Mouse (Mus musculus) liver, postnatal 0 days (tissue): ENCODE results near the gene Zfp990. TPM values are rescaled to one million over a fixed set of nuclear protein-coding genes. Genes with fewer than 3 reads are reported as not detected.
"Not testable (repeated sequence)": the region's sequence is repeated elsewhere in the genome, so short reads cannot be mapped to it uniquely, and the experiment has no call there.

Experiments used
- ATAC-seq: fragments of 200-750 bp; cut with Nextera tagmentation; 2 replicates; pipeline ENCODE4 v1.8.0; 2017; ENCODE audit warnings: mild to moderate bottlenecking, moderate library complexity
- DNase-seq: peaks from one replicate; pipeline ENCODE4 v3.0.0-alpha.2; 2016
- H3K27ac ChIP-seq: fragments of 300-500 bp; sonication (generic); 2 replicates; pipeline ENCODE4 v1.5.1; 2014; ENCODE audit warnings: antibody characterized with exemption, moderate library complexity, mild to moderate bottlenecking, low read depth
- H3K27me3 ChIP-seq: fragments of 300-500 bp; sonication (generic); 2 replicates; pipeline ENCODE4 v1.6.1; 2014; ENCODE audit warnings: low read length, control low read depth, mixed read lengths; ENCODE audit not compliant: insufficient read depth
- H3K36me3 ChIP-seq: fragments of 300-500 bp; sonication (generic); replicated peaks from 2 replicates; pipeline ENCODE4 v1.6.1; 2014; ENCODE audit warnings: mild to moderate bottlenecking, control low read depth, low read length, moderate library complexity, mixed read lengths; ENCODE audit not compliant: insufficient read depth
- H3K4me1 ChIP-seq: fragments of 300-500 bp; sonication (generic); 2 replicates; pipeline ENCODE4 v1.6.1; 2014; ENCODE audit warnings: antibody characterized with exemption, mild to moderate bottlenecking, control low read depth; ENCODE audit not compliant: insufficient read depth
- H3K4me2 ChIP-seq: fragments of 300-500 bp; sonication (generic); 2 replicates; pipeline ENCODE4 v1.6.1; 2014; ENCODE audit warnings: low read depth, mild to moderate bottlenecking, low read length, moderate library complexity, mixed read lengths
- H3K4me3 ChIP-seq: fragments of 300-500 bp; sonication (generic); 2 replicates; pipeline ENCODE4 v1.5.1; 2014; ENCODE audit warnings: low read depth, low read length
- H3K9ac ChIP-seq: fragments of 300-500 bp; sonication (generic); replicated peaks from 2 replicates; pipeline ENCODE4 v1.6.1; 2014; ENCODE audit warnings: mild to moderate bottlenecking, moderate library complexity
- H3K9me3 ChIP-seq: fragments of 300-500 bp; sonication (generic); 2 replicates; pipeline ENCODE4 v1.6.1; 2016; ENCODE audit warnings: mild to moderate bottlenecking, control low read depth, low read length, mixed read lengths
- CTCF ChIP-seq: sonication (generic); IDR thresholded peaks from 2 replicates; pipeline ENCODE4 v1.5.1; 2016; ENCODE audit warnings: antibody characterized with exemption, low read depth
- EP300 ChIP-seq: IDR thresholded peaks from 2 replicates; pipeline ENCODE4 v1.6.1; 2016; ENCODE audit warnings: antibody characterized with exemption, low read depth, mild to moderate bottlenecking
- WGBS: fragments of 180-500 bp; shearing (Covaris S2); extraction: QIAGEN DNeasy Blood & Tissue Kit; methylation state at CpG from one replicate; pipeline ENCODE4 v1.1.7; 2014; ENCODE audit not compliant: insufficient replicate concordance; 5-methylcytosine and 5-hydroxymethylcytosine counted together
- polyA plus RNA-seq: library from polyadenylated mRNA; unstranded; fragments of >200 nt; fragmentation: Nextera tagmentation; extraction: Ambion mirVana; gene quantifications from 2 replicates; pipeline ENCODE4 v1.2.1, GENCODE M21; 2015

The Zfp990 gene
- polyA plus RNA-seq = not detected in 2 replicates

DNA sequence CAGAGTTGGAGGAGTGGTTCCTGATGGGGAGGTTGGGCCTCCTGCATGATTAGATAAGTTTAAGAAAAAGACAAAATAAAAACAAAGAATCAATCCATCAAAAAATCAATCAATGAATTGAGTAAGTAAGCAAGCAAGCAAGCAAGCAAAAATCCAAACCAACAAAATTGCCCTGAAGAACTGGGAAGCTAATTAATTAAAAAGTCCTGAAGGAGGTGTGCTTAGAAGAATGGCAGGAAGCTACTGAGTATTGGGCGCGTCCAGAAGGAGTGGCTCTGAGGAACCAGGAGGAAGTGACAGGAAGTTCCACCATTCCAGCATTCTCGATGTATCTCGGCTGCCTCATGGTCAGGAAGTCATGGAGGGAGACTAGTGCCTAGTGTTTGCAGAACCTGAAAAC is at the start of gene Zfp990:
Zfp990 (plus strand) TSS at position 301 of the 400 bp plus-strand sequence.
- not testable (repeated sequence) for ATAC-seq, H3K4me3 ChIP-seq, H3K9me3 ChIP-seq, H3K4me1 ChIP-seq, H3K27ac ChIP-seq, H3K36me3 ChIP-seq, H3K27me3 ChIP-seq, H3K4me2 ChIP-seq, H3K9ac ChIP-seq, DNase-seq
- 59% methylated on average over 3 of the region's 4 CpGs for WGBS

DNA sequence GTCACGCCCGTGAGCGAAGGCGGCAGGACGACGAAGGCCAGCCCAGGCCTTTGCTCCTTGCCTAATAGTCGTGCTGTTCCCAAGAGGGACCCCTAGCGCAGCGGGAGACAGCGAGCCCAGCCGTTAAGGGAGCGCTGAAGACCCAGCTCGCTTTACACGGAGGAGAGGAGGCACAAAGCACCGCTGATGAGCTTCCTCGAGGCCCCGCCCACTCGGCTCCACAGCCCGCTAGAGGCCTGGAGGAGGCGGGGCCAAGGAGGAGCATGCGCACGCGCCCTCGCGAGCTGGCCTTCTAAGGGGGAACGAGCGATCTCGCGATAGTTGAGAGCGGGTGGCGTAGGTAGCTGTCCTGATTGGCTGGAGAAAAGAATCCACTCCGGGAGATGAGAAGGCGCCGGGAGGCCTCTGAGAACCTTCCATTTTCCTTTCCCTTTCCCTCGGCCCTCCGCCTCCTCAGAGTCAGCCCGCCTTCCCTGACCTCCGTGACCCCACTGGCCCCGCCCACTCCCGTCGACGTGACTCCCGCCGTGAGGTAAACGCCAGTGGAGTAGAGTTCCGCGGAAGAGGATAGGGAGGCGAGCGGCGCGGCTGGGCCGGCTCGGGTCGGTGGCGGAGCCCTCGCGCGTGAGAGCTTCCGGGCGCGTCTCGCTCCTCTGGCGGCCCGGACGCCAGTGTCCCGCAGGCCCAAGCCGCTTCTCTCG is 46.9 kb upstream of the Zfp990 start:
- Histone ChIP-seq H3K4me2 (peak overlapping the region; percentile 59), H3K4me3 (peak overlapping the region; percentile 26; the same call in 1 of the 2 replicates)
- H3K27ac ChIP-seq, ATAC-seq, H3K4me1 ChIP-seq, H3K27me3 ChIP-seq, H3K9ac ChIP-seq, H3K9me3 ChIP-seq, H3K36me3 ChIP-seq: not testable (repeated sequence)
- peak; percentile 22 for DNase-seq
- 22% methylated on average over 48 of the region's 68 CpGs for WGBS

DNA sequence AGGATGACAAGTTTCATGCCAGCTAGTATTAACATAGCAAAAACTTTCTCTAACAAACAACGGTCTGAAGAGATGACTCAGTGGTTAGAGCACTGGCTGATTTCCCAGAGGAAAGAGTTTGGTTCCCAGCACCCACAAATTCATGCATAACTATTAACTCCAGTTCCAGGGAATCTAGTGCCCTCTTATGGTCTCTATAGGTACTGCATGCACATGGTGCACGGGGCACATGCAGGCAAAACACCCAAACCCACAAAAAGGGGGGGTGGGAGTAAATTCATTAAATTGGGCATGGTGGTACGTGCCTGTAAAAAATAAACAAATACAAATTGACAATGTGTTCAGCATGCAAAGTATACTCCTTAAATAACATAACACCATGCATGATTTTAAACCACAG is 32.4 kb upstream of the Zfp990 start:
- no peak overlapping the region for H3K4me2 ChIP-seq
- peaks cover 10% of the 10 kb centered on the region; the same call in 1 of the 2 replicates for H3K9me3 ChIP-seq
- H3K4me1 ChIP-seq = no peaks in the 10 kb centered on the region
- DNase-seq (no peak), ATAC-seq (no peak)
- no peak overlapping the region for H3K27ac ChIP-seq
- TF ChIP-seq CTCF = peak; percentile 27; the same call in 1 of the 2 replicates
- TF ChIP-seq EP300 = no peak
- no peaks in the 10 kb centered on the region for H3K36me3 ChIP-seq
- no peak overlapping the region for H3K4me3 ChIP-seq
- H3K9ac ChIP-seq = no peak overlapping the region
- 73% methylated on average over 3 of the region's 3 CpGs for WGBS
- no peaks in the 10 kb centered on the region for H3K27me3 ChIP-seq

DNA sequence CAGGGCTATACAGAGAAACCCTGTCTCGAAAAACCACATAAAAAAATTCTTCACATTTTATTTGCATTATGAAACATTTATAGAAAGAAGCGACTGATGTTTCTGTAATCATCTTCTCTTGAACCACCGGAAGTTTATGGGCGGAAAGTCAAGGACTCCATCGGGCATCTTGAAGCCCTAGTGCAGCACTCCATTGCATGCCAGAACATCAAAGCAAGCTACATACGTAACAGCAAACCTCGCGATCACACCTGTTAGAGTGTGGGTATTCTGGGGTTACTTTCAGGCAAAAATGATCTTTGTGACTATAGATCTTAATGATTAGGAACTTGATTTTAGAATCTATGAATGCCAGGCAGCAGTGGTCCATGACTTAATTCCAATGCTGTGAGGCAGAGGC is 29.9 kb upstream of the Zfp990 start:
- H3K27me3 ChIP-seq, H3K4me1 ChIP-seq, H3K4me3 ChIP-seq, H3K9me3 ChIP-seq, H3K9ac ChIP-seq, H3K27ac ChIP-seq, DNase-seq, H3K36me3 ChIP-seq, ATAC-seq, H3K4me2 ChIP-seq: not testable (repeated sequence)
- 88% methylated on average over 8 of the region's 8 CpGs for WGBS

GRCm38 (mm10) chr4:145489396-145489795 is 21.2 kb upstream of the Zfp990 start:
- Histone ChIP-seq H3K4me2 (no peak overlapping the region), H3K4me1 (no peaks in the 10 kb centered on the region), H3K9ac (no peak overlapping the region), H3K27me3 (no peaks in the 10 kb centered on the region), H3K27ac (no peak overlapping the region), H3K9me3 (no peaks in the 10 kb centered on the region), H3K36me3 (no peaks in the 10 kb centered on the region), H3K4me3 (no peak overlapping the region)
- TF ChIP-seq EP300 = no peak
- no peak for TF ChIP-seq CTCF
- no peak for ATAC-seq
- no peak for DNase-seq

- no peaks in the 10 kb centered on the region for H3K27me3 ChIP-seq
- H3K27ac ChIP-seq = no peak overlapping the region
- H3K36me3 ChIP-seq = no peaks in the 10 kb centered on the region
- no peak overlapping the region for H3K4me2 ChIP-seq
- no peak overlapping the region for H3K4me3 ChIP-seq
- H3K9me3 ChIP-seq = no peaks in the 10 kb centered on the region
- DNase-seq = no peak
- TF ChIP-seq CTCF (no peak), EP300 (no peak)
- no peak overlapping the region for H3K9ac ChIP-seq
- no peak for ATAC-seq
- H3K4me1 ChIP-seq = no peaks in the 10 kb centered on the region
- WGBS = 75% methylated on average over 11 of the region's 11 CpGs
Observed at GRCm38 (mm10) chr4:145492132-145492531, 18.4 kb upstream of the Zfp990 start.

GRCm38 (mm10) chr4:145493316-145493715 is 17.2 kb upstream of the Zfp990 start:
- not testable (repeated sequence) for H3K27me3 ChIP-seq, H3K27ac ChIP-seq, H3K4me3 ChIP-seq, ATAC-seq, H3K4me1 ChIP-seq, H3K9me3 ChIP-seq, H3K4me2 ChIP-seq, DNase-seq, H3K36me3 ChIP-seq, H3K9ac ChIP-seq
- 0 out of 2 replicates have a peak, but pooled peaks have one; percentile 19 for TF ChIP-seq CTCF
- WGBS = 57% methylated on average over 2 of the region's 2 CpGs

DNA sequence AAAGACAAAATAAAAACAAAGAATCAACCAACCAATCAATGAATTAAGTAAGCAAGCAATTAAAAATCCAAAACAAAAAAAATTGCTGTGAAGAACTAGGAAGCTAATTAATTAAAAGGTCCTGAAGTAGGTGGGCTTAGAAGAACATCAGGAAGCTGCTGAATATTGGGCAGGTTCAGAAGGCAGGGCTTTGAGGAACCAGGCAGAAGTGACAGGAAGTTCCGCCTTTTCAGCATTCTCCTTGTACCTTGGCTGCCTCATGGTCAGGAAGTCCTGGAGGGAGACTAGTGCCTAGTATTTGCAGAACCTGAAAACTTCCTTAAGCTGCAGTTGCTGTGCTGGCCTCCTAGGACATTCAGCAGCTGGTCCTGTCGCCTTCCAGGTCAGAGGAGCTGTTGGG is 4.1 kb downstream of the Zfp990 start:
- not testable (repeated sequence) for H3K4me3 ChIP-seq, H3K9ac ChIP-seq, H3K4me1 ChIP-seq, H3K4me2 ChIP-seq, ATAC-seq, H3K9me3 ChIP-seq, DNase-seq, H3K36me3 ChIP-seq, H3K27me3 ChIP-seq, H3K27ac ChIP-seq
- WGBS = 65% methylated on average over 1 of the region's 2 CpGs

GRCm38 (mm10) chr4:145515776-145516565 is 5.4 kb downstream of the Zfp990 start:
- DNase-seq, H3K4me3 ChIP-seq, H3K9ac ChIP-seq, H3K27me3 ChIP-seq, H3K4me2 ChIP-seq, H3K9me3 ChIP-seq, H3K36me3 ChIP-seq, ATAC-seq, H3K4me1 ChIP-seq, H3K27ac ChIP-seq: not testable (repeated sequence)
- 65% methylated on average over 4 of the region's 4 CpGs for WGBS
